Mouse (Mus musculus): ENCODE results near the gene Creb3l2. TPM values are rescaled to one million over a fixed set of nuclear protein-coding genes. Genes with fewer than 3 reads are reported as not detected.
A peak's percentile ranks its signal among the peaks of the same experiment; 100 is the strongest.

The Creb3l2 gene
- polyA plus RNA-seq, 1 experiment from 2014 or later = 31.1 TPM

DNA sequence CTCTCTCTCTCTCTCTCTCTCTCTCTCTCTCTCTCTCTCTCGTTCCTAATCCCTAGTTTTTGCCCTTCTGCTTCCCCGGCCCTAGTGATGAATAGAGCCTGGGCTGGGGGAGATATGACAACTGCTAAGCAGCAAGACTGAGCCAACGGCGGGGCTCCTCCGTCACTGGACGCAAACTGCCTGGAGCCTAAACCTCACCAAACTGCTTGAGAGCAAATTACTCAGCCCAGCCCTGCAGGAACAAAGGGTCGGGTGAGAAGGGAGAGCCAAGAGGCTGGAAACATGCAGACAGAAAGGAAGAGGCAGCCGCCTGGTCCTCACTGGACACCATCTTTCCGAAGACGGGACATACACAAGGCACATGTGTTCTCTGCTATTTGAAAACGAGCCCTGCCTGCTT, 76.8 kb downstream of the Creb3l2 start:
- Histone ChIP-seq H3K9ac (ENCODE audit: low read length) (no peak overlapping the region), H3K36me3 (ENCODE audit: control insufficient read depth, insufficient read depth, low read length) (peaks cover 17% of the 10 kb centered on the region; the same call in 1 of the 2 replicates), H3K4me3 (ENCODE audit: low read length) (no peak overlapping the region), H3K27ac (ENCODE audit: low read length) (peak overlapping the region; percentile 61), H3K9me3 (ENCODE audit: control insufficient read depth, low read length) (no peaks in the 10 kb centered on the region), H3K4me1 (replicated peaks; ENCODE audit: control insufficient read depth, insufficient read depth, low read length) (peaks cover 29% of the 10 kb centered on the region), H3K4me2 (ENCODE audit: low read depth, low read length) (no peak overlapping the region), H3K27me3 (ENCODE audit: control insufficient read depth, insufficient read depth, low read depth, low read length) (no peaks in the 10 kb centered on the region)
- ATAC-seq (ENCODE audit: low read depth) = peak; percentile 39
- WGBS = 25% methylated on average over 11 of the region's 11 CpGs

DNA sequence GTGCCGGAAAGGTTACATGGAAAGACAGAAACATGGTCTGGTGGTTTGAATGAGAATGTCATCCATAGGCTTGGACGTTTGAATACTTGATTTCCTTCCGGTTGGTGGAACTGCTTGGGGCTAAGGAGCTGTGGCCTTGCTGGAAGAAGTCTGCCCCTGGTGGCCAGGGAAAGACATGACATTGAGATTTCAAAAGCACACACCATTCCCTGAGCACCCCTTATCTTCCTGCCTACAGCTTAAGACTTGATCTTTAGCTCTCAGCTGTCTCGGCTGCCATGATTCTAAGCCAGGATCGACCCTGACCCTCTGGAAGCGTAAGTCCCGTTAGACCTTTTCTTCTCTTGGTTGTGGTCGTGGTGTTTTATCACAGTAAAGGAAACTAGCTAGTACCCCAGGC, 77.6 kb downstream of the Creb3l2 start:
- Histone ChIP-seq H3K9ac (ENCODE audit: low read length) (no peak overlapping the region), H3K4me3 (ENCODE audit: low read length) (no peak overlapping the region), H3K36me3 (ENCODE audit: control insufficient read depth, insufficient read depth, low read length) (peaks cover 17% of the 10 kb centered on the region; the same call in 1 of the 2 replicates), H3K27ac (ENCODE audit: low read length) (no peak overlapping the region), H3K27me3 (ENCODE audit: control insufficient read depth, insufficient read depth, low read depth, low read length) (no peaks in the 10 kb centered on the region), H3K4me2 (ENCODE audit: low read depth, low read length) (no peak overlapping the region), H3K9me3 (ENCODE audit: control insufficient read depth, low read length) (no peaks in the 10 kb centered on the region), H3K4me1 (replicated peaks; ENCODE audit: control insufficient read depth, insufficient read depth, low read length) (peaks cover 31% of the 10 kb centered on the region)
- no peak for ATAC-seq (ENCODE audit: low read depth)
- WGBS = 96% methylated on average over 8 of the region's 8 CpGs

DNA sequence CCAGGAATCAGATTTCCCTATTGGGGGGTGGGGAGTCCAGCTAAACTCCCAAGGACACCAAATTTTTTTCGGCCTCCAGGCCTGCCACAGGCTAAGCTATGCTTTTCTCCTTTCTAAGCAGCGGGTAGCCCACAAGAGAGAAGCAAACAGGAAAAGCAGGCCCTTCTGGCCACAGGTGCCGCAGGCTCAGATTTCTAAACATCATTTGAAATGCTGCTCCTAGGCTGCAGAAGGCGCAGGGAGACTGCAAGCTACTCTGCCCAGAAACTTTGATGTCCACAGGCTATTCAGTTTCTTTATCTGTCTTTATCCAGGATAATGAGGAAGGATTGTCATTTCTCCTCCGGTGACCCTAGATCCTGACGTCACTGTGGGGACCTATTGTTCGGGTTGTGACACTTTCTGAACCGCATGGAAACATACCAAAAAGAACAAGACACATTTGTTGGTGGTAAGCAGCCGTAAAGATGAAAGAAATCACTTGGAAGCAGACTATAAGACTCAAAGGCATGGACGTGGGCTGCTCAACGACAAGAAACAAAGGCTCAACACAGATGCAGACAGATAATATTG, 81.0 kb downstream of the Creb3l2 start:
- Histone ChIP-seq H3K36me3 (ENCODE audit: control insufficient read depth, insufficient read depth, low read length) (peaks cover 28% of the 10 kb centered on the region), H3K27ac (ENCODE audit: low read length) (peak overlapping the region; percentile 73), H3K27me3 (ENCODE audit: control insufficient read depth, insufficient read depth, low read depth, low read length) (no peaks in the 10 kb centered on the region), H3K9ac (ENCODE audit: low read length) (no peak overlapping the region), H3K9me3 (ENCODE audit: control insufficient read depth, low read length) (no peaks in the 10 kb centered on the region), H3K4me3 (ENCODE audit: low read length) (no peak overlapping the region), H3K4me1 (replicated peaks; ENCODE audit: control insufficient read depth, insufficient read depth, low read length) (peaks cover 24% of the 10 kb centered on the region), H3K4me2 (ENCODE audit: low read depth, low read length) (no peak overlapping the region)
- no peak for ATAC-seq (ENCODE audit: low read depth)
- 41% methylated on average over 11 of the region's 11 CpGs for WGBS

DNA sequence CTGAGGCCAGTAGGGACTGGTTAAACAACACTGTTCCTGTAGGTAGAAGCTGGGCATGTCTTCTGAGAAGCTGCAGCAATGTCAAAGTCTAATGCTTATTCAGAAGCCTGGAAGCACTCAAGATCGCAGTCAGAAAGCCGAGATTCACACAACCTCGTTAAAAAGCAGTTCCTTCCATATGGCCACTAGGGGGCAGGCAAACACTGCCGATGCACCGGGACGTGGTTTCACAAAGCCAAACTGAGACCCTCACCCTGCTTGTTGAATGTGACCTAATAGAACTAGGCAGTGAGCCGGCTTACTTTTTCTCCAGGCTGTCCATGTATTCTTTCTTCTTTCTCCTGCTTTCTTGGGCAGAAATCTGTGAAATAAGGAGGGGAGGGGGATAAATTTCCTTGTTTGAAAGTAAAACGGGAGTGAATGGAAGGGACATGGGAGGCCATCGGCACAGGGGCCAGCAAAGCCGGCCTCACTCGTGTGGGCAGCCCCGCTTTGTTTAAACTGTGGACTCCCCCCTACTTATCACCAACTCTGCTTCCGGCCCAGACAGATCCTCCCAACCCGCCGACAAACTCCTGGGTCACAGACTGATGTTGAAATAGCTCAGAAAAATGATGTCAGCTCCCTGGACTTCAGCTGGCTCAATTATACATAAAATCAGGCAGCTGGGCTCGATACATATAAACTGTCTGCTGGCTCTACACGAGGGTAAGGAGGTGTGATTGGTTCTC, 87.3 kb downstream of the Creb3l2 start:
- H3K27me3 ChIP-seq (ENCODE audit: control insufficient read depth, insufficient read depth, low read depth, low read length) = no peaks in the 10 kb centered on the region
- peaks cover 17% of the 10 kb centered on the region for H3K4me1 ChIP-seq (replicated peaks; ENCODE audit: control insufficient read depth, insufficient read depth, low read length)
- H3K36me3 ChIP-seq (ENCODE audit: control insufficient read depth, insufficient read depth, low read length) = peaks cover 25% of the 10 kb centered on the region
- 3% methylated on average over 17 of the region's 17 CpGs for WGBS
- H3K27ac ChIP-seq (ENCODE audit: low read length) = peak overlapping the region; percentile 96
- peak overlapping the region; percentile 43 for H3K4me2 ChIP-seq (ENCODE audit: low read depth, low read length)
- peak overlapping the region; percentile 20; the same call in 1 of the 2 replicates for H3K4me3 ChIP-seq (ENCODE audit: low read length)
- ATAC-seq (ENCODE audit: low read depth) = peak; percentile 83
- peak overlapping the region; percentile 52 for H3K9ac ChIP-seq (ENCODE audit: low read length)
- H3K9me3 ChIP-seq (ENCODE audit: control insufficient read depth, low read length) = no peaks in the 10 kb centered on the region

DNA sequence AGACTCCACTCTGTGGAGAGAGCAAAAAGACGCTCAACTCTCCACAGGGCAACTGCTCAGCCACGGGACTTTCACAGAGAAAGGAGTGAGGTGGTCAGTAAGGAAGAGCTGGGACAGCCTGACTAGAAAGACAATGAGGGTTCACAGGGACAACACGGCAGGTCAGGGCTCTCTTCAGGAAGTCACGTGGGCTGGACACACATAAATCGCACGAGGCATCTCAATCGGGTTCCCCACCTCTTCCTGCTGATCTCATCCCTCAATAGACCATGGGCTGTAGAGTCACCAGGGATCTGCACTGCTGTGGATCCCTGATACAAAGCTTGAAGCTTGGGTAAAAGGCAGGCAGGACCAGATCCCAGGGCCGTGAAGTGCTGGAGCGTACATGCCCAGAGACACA, 88.3 kb downstream of the Creb3l2 start:
- no peak overlapping the region for H3K9ac ChIP-seq (ENCODE audit: low read length)
- WGBS = 65% methylated on average over 9 of the region's 9 CpGs
- H3K4me1 ChIP-seq (replicated peaks; ENCODE audit: control insufficient read depth, insufficient read depth, low read length) = peaks cover 14% of the 10 kb centered on the region
- H3K36me3 ChIP-seq (ENCODE audit: control insufficient read depth, insufficient read depth, low read length) = peaks cover 22% of the 10 kb centered on the region
- ATAC-seq (ENCODE audit: low read depth) = no peak
- H3K27ac ChIP-seq (ENCODE audit: low read length) = no peak overlapping the region
- no peaks in the 10 kb centered on the region for H3K9me3 ChIP-seq (ENCODE audit: control insufficient read depth, low read length)
- no peak overlapping the region for H3K4me3 ChIP-seq (ENCODE audit: low read length)
- H3K4me2 ChIP-seq (ENCODE audit: low read depth, low read length) = no peak overlapping the region
- H3K27me3 ChIP-seq (ENCODE audit: control insufficient read depth, insufficient read depth, low read depth, low read length) = no peaks in the 10 kb centered on the region

DNA sequence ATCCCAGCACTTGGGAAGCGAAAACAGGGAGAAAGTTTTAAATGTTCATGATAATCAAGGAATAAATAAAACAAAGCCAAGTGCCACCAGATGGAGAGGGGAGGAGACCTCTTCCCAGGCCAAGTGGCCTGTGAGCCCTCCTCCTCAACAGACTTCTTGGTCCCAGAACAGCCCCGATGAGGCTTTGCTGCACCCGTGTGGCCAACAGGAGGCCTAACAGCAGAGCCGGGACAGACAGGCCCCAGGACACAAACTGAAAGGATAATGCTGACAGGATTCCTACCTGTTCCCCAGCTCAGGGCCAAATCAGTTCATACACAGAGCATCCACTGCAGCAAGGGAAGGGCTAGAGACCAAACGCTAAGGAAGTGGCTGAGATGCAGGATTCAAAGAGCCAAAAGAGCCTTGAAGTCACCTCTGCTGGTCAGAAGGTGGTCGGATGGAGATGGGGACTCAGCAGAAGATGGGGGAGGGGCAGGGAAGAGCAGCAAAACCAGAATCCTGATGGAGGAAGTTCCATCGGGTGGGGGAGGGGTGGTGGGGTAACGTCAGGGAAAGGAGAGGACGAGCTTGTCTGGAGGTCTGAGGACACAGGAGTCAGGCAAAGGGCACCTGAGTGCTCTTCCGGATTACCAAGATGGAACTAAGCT, 90.1 kb downstream of the Creb3l2 start:
- peaks cover 14% of the 10 kb centered on the region for H3K4me1 ChIP-seq (replicated peaks; ENCODE audit: control insufficient read depth, insufficient read depth, low read length)
- no peaks in the 10 kb centered on the region for H3K27me3 ChIP-seq (ENCODE audit: control insufficient read depth, insufficient read depth, low read depth, low read length)
- no peak overlapping the region for H3K4me3 ChIP-seq (ENCODE audit: low read length)
- H3K4me2 ChIP-seq (ENCODE audit: low read depth, low read length) = no peak overlapping the region
- H3K9me3 ChIP-seq (ENCODE audit: control insufficient read depth, low read length) = no peaks in the 10 kb centered on the region
- 22% methylated on average over 10 of the region's 10 CpGs for WGBS
- H3K27ac ChIP-seq (ENCODE audit: low read length) = no peak overlapping the region
- H3K36me3 ChIP-seq (ENCODE audit: control insufficient read depth, insufficient read depth, low read length) = peaks cover 19% of the 10 kb centered on the region
- ATAC-seq (ENCODE audit: low read depth) = 0 out of 2 replicates have a peak, but pooled peaks have one; percentile 30
- no peak overlapping the region for H3K9ac ChIP-seq (ENCODE audit: low read length)

DNA sequence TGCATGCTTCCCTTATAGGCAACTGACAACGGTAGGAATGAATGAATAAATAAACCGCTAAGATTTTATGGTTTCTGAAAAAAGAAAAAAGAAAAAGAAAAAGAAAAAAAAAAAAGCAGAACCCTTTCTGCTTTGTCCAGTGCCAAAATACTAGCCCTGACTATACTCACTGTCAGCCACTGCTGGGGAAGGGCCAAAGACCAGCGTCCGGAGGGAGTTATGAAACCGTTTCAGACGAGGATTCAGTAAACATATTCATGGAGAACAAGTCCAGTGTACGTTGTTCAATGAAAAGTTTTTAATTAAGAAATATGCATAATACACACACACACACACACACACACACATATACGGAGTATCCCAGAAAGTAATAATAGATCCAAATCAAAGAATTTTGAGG, 91.6 kb downstream of the Creb3l2 start:
- H3K4me1 ChIP-seq (replicated peaks; ENCODE audit: control insufficient read depth, insufficient read depth, low read length) = peaks cover 14% of the 10 kb centered on the region
- WGBS = 77% methylated on average over 8 of the region's 8 CpGs

DNA sequence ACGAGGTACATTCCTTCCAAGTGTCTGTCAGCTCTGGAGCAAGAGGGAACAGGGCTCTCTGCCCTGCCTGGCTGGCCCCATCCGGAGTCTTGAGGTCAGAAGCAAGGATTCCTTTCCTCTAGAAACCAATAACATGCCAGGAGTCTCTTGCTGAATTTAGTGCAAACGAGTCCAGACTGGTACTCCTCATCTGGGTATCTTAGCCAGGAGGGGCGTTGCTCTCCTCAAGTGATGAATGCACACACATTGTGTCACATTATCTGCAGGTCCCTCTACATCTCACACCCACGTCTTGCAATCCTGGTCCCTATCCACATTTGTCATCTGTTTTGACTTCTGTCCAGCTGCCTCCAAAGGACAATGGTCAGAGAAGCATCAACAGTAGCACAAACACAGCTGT, 94.3 kb downstream of the Creb3l2 start:
- WGBS = 78% methylated on average over 5 of the region's 5 CpGs
- Histone ChIP-seq H3K36me3 (ENCODE audit: control insufficient read depth, insufficient read depth, low read length) (peaks cover 13% of the 10 kb centered on the region; the same call in 1 of the 2 replicates), H3K9ac (ENCODE audit: low read length) (no peak overlapping the region), H3K4me3 (ENCODE audit: low read length) (no peak overlapping the region), H3K27ac (ENCODE audit: low read length) (no peak overlapping the region), H3K27me3 (ENCODE audit: control insufficient read depth, insufficient read depth, low read depth, low read length) (no peaks in the 10 kb centered on the region), H3K4me2 (ENCODE audit: low read depth, low read length) (no peak overlapping the region), H3K4me1 (replicated peaks; ENCODE audit: control insufficient read depth, insufficient read depth, low read length) (peaks cover 2% of the 10 kb centered on the region), H3K9me3 (ENCODE audit: control insufficient read depth, low read length) (no peaks in the 10 kb centered on the region)
- ATAC-seq (ENCODE audit: low read depth) = no peak

More for the DNA sequence above, 91.6 kb downstream of the Creb3l2 start:
- no peak overlapping the region for H3K27ac ChIP-seq (ENCODE audit: low read length)
- no peak overlapping the region for H3K9ac ChIP-seq (ENCODE audit: low read length)
- no peak for ATAC-seq (ENCODE audit: low read depth)
- no peak overlapping the region for H3K4me3 ChIP-seq (ENCODE audit: low read length)
- H3K4me2 ChIP-seq (ENCODE audit: low read depth, low read length) = no peak overlapping the region
- H3K9me3 ChIP-seq (ENCODE audit: control insufficient read depth, low read length) = no peaks in the 10 kb centered on the region
- no peaks in the 10 kb centered on the region for H3K27me3 ChIP-seq (ENCODE audit: control insufficient read depth, insufficient read depth, low read depth, low read length)
- peaks cover 17% of the 10 kb centered on the region for H3K36me3 ChIP-seq (ENCODE audit: control insufficient read depth, insufficient read depth, low read length)

DNA sequence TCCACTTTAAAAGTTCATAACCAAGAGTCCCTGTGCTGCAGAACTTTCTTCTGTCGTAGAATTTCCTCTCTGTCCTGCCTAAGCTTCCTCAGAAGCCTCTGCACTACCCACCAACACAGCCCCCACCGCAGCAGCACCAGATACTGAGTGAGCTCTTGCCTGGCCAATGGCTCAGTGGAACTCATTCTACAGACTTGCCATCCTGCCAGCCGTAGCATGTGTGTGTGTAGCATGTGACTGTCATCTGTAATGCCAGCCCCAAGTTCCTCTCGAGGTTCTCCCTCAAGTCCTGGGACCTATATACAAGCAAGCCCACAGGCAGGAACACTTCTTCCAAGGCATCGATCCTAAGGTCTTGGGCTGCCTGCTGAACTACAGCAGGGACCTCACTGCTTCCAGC, 103.9 kb downstream of the Creb3l2 start:
- no peaks in the 10 kb centered on the region for H3K27me3 ChIP-seq (ENCODE audit: control insufficient read depth, insufficient read depth, low read depth, low read length)
- H3K9me3 ChIP-seq (ENCODE audit: control insufficient read depth, low read length) = no peaks in the 10 kb centered on the region
- no peak overlapping the region for H3K4me2 ChIP-seq (ENCODE audit: low read depth, low read length)
- no peak overlapping the region for H3K4me3 ChIP-seq (ENCODE audit: low read length)
- no peak overlapping the region for H3K9ac ChIP-seq (ENCODE audit: low read length)
- peaks cover 27% of the 10 kb centered on the region for H3K36me3 ChIP-seq (ENCODE audit: control insufficient read depth, insufficient read depth, low read length)
- 79% methylated on average over 5 of the region's 5 CpGs for WGBS
- no peak for ATAC-seq (ENCODE audit: low read depth)
- H3K27ac ChIP-seq (ENCODE audit: low read length) = peak overlapping the region; percentile 41; the same call in 1 of the 2 replicates
- peaks cover 13% of the 10 kb centered on the region; the same call in 1 of the 2 replicates for H3K4me1 ChIP-seq (replicated peaks; ENCODE audit: control insufficient read depth, insufficient read depth, low read length)
